Mouse (Mus musculus) intestine, postnatal 0 days (tissue): ENCODE measurements around the gene Plekhm2. TPM values are rescaled to one million over a fixed set of nuclear protein-coding genes. Genes with fewer than 3 reads are reported as not detected.

Experiments
- ATAC-seq: fragments of 200-750 bp; cut with Nextera tagmentation; 2 replicates; pipeline ENCODE4 v1.8.0; 2017; ENCODE audit warnings: mild to moderate bottlenecking, moderate TSS enrichment, moderate library complexity
- H3K27ac ChIP-seq: fragments of 300-500 bp; sonication (generic); 2 replicates; pipeline ENCODE4 v1.5.1; 2014; ENCODE audit warnings: mild to moderate bottlenecking, low read depth, low read length, moderate library complexity
- H3K27me3 ChIP-seq: fragments of 300-500 bp; sonication (generic); replicated peaks from 2 replicates; pipeline ENCODE4 v1.6.1; 2014; ENCODE audit warnings: low read length, mixed read lengths; ENCODE audit not compliant: control insufficient read depth, insufficient read depth
- H3K36me3 ChIP-seq: fragments of 300-500 bp; sonication (generic); 2 replicates; pipeline ENCODE4 v1.6.1; 2014; ENCODE audit warnings: mild to moderate bottlenecking, moderate library complexity; ENCODE audit not compliant: control insufficient read depth, insufficient read depth
- H3K4me1 ChIP-seq: fragments of 300-500 bp; sonication (generic); replicated peaks from 2 replicates; pipeline ENCODE4 v1.6.1; 2014; ENCODE audit warnings: antibody characterized with exemption, low read length, mixed read lengths; ENCODE audit not compliant: control insufficient read depth, insufficient read depth
- H3K4me2 ChIP-seq: fragments of 300-500 bp; sonication (generic); replicated peaks from 2 replicates; pipeline ENCODE4 v1.6.1; 2014; ENCODE audit warnings: low read depth, mild to moderate bottlenecking, moderate library complexity
- H3K4me3 ChIP-seq: fragments of 300-500 bp; sonication (generic); 2 replicates; pipeline ENCODE4 v1.5.1; 2014; ENCODE audit warnings: low read depth, low read length
- H3K9ac ChIP-seq: fragments of 300-500 bp; sonication (generic); 2 replicates; pipeline ENCODE4 v1.6.1; 2014; ENCODE audit warnings: mild to moderate bottlenecking, low read depth, low read length
- H3K9me3 ChIP-seq: fragments of 300-500 bp; sonication (generic); 2 replicates; pipeline ENCODE4 v1.6.1; 2016; ENCODE audit warnings: mixed run types; ENCODE audit not compliant: control insufficient read depth
- CTCF ChIP-seq: sonication (generic); IDR thresholded peaks from 2 replicates; pipeline ENCODE4 v1.5.1; 2016; ENCODE audit warnings: low read depth, mild to moderate bottlenecking, control low read depth, antibody characterized with exemption, moderate library complexity
- WGBS: fragments of 180-500 bp; shearing (Covaris S2); extraction: QIAGEN DNeasy Blood & Tissue Kit; methylation state at CpG from one replicate; pipeline ENCODE4 v1.1.7; 2014; 5-methylcytosine and 5-hydroxymethylcytosine counted together
- polyA plus RNA-seq: library from polyadenylated mRNA; unstranded; fragments of >200 nt; fragmentation: Nextera tagmentation; extraction: Ambion mirVana; gene quantifications from 2 replicates; pipeline ENCODE4 v1.2.1, GENCODE M21; 2015

Gene Plekhm2
- polyA plus RNA-seq, 1 experiment from 2014 or later: 3.1 TPM

- 72% methylated on average over 11 of the region's 11 CpGs for WGBS
- no peak for ATAC-seq
- Histone ChIP-seq H3K4me3 (no peak overlapping the region), H3K9ac (no peak overlapping the region), H3K4me2 (no peak overlapping the region), H3K9me3 (no peaks in the 10 kb centered on the region), H3K27me3 (no peaks in the 10 kb centered on the region), H3K36me3 (no peaks in the 10 kb centered on the region), H3K4me1 (0 out of 2 replicates have a peak, but pooled peaks cover 10% of the 10 kb centered on the region), H3K27ac (no peak overlapping the region; the same call in 1 of the 2 replicates)
- TF ChIP-seq CTCF: peak; percentile 34
These were observed 62.0 kb downstream of the Plekhm2 start for GRCm38 (mm10) chr4:141602523-141603223.

- 48% methylated on average over 12 of the region's 12 CpGs for WGBS
- ATAC-seq: peak; percentile 68
- peak; percentile 59 for TF ChIP-seq CTCF
- Histone ChIP-seq H3K9ac (peak overlapping the region; percentile 59), H3K27me3 (no peaks in the 10 kb centered on the region), H3K4me3 (peak overlapping the region; percentile 74), H3K9me3 (no peaks in the 10 kb centered on the region), H3K27ac (peak overlapping the region; percentile 86), H3K4me1 (0 out of 2 replicates have a peak, but pooled peaks cover 10% of the 10 kb centered on the region), H3K36me3 (no peaks in the 10 kb centered on the region), H3K4me2 (peak overlapping the region; percentile 97)
These were observed 63.4 kb downstream of the Plekhm2 start for GRCm38 (mm10) chr4:141601148-141601862.

- Histone ChIP-seq H3K4me1 (0 out of 2 replicates have a peak, but pooled peaks cover 10% of the 10 kb centered on the region), H3K4me3 (peak overlapping the region; percentile 74), H3K27ac (peak overlapping the region; percentile 86), H3K9me3 (no peaks in the 10 kb centered on the region), H3K4me2 (peak overlapping the region; percentile 97), H3K36me3 (0 out of 2 replicates have a peak, but pooled peaks cover 3% of the 10 kb centered on the region), H3K27me3 (no peaks in the 10 kb centered on the region), H3K9ac (peak overlapping the region; percentile 69)
- ATAC-seq: no peak
- 31% methylated on average over 6 of the region's 6 CpGs for WGBS
- TF ChIP-seq CTCF: no peak
These were observed 64.3 kb downstream of the Plekhm2 start for GRCm38 (mm10) chr4:141600364-141600763.

GRCm38 (mm10) chr4:141599251-141600141 is 65.2 kb downstream of the Plekhm2 start:
- ATAC-seq: no peak
- under 1% methylated on average over 41 of the region's 57 CpGs for WGBS

GRCm38 (mm10) chr4:141598894-141599250 is 65.8 kb downstream of the Plekhm2 start:
- Histone ChIP-seq H3K4me2 (peak overlapping the region; percentile 97), H3K4me1 (0 out of 2 replicates have a peak, but pooled peaks cover 6% of the 10 kb centered on the region), H3K27me3 (no peaks in the 10 kb centered on the region), H3K4me3 (peak overlapping the region; percentile 74), H3K36me3 (peaks cover 18% of the 10 kb centered on the region), H3K27ac (peak overlapping the region; percentile 86), H3K9me3 (no peaks in the 10 kb centered on the region), H3K9ac (peak overlapping the region; percentile 69)
- ATAC-seq: no peak
- WGBS: 2% methylated on average over 9 of the region's 9 CpGs
- no peak for TF ChIP-seq CTCF

More at GRCm38 (mm10) chr4:141599251-141600141, 65.2 kb downstream of the Plekhm2 start:
- 0 out of 2 replicates have a peak, but pooled peaks have one; percentile 4 for TF ChIP-seq CTCF
- peaks cover 12% of the 10 kb centered on the region for H3K36me3 ChIP-seq
- H3K27me3 ChIP-seq: no peaks in the 10 kb centered on the region
- peak overlapping the region; percentile 86 for H3K27ac ChIP-seq
- peak overlapping the region; percentile 69 for H3K9ac ChIP-seq
- no peaks in the 10 kb centered on the region for H3K9me3 ChIP-seq
- H3K4me1 ChIP-seq: 0 out of 2 replicates have a peak, but pooled peaks cover 9% of the 10 kb centered on the region
- peak overlapping the region; percentile 97 for H3K4me2 ChIP-seq
- H3K4me3 ChIP-seq: peak overlapping the region; percentile 74
